Mouse (Mus musculus): Measurements from ENCODE around the gene Ccdc17. TPM values are rescaled to one million over a fixed set of nuclear protein-coding genes. Genes with fewer than 3 reads are reported as not detected.

Ccdc17 gene
- 4.1 and 4.8 TPM in 2 replicates for polyA plus RNA-seq (2015; fragmentation: Nextera tagmentation; extraction: Ambion mirVana)

DNA sequence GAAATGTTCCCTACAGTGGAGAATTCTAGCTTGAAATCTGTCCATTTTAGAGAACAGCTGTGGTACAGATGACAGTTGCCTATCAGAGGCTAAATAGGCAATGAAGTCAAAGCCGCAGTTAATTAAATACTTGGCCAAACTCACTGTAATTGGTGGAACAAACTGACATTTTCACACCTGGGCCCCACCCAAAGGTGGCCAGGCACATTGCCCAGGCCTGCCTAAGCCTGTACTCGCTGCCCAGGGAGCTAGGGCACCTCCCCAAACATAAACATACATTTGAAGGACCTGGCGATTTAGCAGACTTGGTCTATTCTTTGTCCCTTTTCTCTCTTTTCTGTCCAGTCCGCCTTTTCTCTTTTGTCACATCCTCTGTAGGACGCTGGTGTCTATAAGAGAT lies at the start of gene Ccdc17:
Gene Ccdc17 (plus strand): TSS at position 276 of the 400 bp plus-strand sequence.
- Histone ChIP-seq H3K4me2 (replicated peaks) (peak within 1 kb of the TSS; percentile 94), H3K27ac (peak within 1 kb of the TSS; percentile 92), H3K4me1 (replicated peaks) (peaks cover 14% of the 10 kb centered on the region; the same call in 1 of the 2 replicates), H3K9ac (peak within 1 kb of the TSS; percentile 75), H3K27me3 (replicated peaks) (no peaks in the 10 kb centered on the region), H3K4me3 (replicated peaks) (peak within 1 kb of the TSS; percentile 59), H3K36me3 (peaks cover 30% of the 10 kb centered on the region), H3K9me3 (no peaks in the 10 kb centered on the region)
- 23% methylated on average over 5 of the region's 5 CpGs for WGBS
- ATAC-seq: no peak

DNA sequence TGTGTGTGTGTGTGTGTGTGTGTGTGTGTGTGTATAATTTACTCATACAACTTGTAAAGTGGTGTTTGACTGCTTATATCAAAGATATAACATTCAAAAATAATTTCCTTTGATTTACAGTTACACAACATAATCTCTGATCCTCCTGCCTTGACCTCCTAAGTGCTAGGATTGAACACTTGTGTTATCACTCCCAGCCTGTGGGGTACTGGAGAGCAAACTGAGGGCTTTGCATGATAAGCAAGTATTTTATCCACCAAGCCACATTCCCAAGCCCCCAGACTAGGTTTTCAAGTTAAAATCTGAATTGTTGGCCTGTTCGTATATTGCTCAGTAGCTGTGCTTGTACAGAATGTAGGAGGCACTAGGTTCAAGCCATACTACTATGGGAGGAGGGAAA lies 46.0 kb upstream of the Ccdc17 start:
- Histone ChIP-seq H3K4me1 (replicated peaks) (no peaks in the 10 kb centered on the region), H3K27me3 (replicated peaks) (no peaks in the 10 kb centered on the region), H3K9me3 (no peaks in the 10 kb centered on the region), H3K4me3 (replicated peaks) (no peak overlapping the region), H3K27ac (no peak overlapping the region), H3K9ac (no peak overlapping the region), H3K4me2 (replicated peaks) (no peak overlapping the region), H3K36me3 (no peaks in the 10 kb centered on the region; the same call in 1 of the 2 replicates)
- ATAC-seq: no peak
- 88% methylated on average over 1 of the region's 1 CpGs for WGBS

DNA sequence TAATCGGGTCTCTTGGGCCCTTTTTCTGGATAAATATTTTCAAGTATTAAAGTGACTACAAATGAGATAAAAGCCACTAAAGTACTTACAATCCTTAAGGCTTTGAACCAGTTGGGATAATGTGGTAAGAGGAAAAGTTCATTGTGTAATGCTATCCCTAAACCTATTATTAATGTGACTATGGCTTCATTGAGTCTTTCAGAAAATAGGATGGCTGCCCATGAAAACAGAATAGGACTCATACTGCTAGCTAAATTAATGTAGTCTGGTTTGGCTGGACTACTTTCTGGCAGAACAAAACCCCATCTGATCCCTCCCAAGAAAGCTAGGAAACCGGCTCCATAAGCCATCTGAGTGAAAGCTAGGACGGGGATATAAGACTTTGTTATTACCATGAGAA lies 43.4 kb upstream of the Ccdc17 start:
- no peak overlapping the region for H3K27ac ChIP-seq
- no peak overlapping the region for H3K4me3 ChIP-seq (replicated peaks)
- H3K9ac ChIP-seq: no peak overlapping the region
- no peaks in the 10 kb centered on the region; the same call in 1 of the 2 replicates for H3K36me3 ChIP-seq
- H3K9me3 ChIP-seq: no peaks in the 10 kb centered on the region
- no peak overlapping the region for H3K4me2 ChIP-seq (replicated peaks)
- WGBS: 80% methylated on average over 3 of the region's 3 CpGs
- ATAC-seq: no peak
- H3K27me3 ChIP-seq (replicated peaks): no peaks in the 10 kb centered on the region
- H3K4me1 ChIP-seq (replicated peaks): no peaks in the 10 kb centered on the region

DNA sequence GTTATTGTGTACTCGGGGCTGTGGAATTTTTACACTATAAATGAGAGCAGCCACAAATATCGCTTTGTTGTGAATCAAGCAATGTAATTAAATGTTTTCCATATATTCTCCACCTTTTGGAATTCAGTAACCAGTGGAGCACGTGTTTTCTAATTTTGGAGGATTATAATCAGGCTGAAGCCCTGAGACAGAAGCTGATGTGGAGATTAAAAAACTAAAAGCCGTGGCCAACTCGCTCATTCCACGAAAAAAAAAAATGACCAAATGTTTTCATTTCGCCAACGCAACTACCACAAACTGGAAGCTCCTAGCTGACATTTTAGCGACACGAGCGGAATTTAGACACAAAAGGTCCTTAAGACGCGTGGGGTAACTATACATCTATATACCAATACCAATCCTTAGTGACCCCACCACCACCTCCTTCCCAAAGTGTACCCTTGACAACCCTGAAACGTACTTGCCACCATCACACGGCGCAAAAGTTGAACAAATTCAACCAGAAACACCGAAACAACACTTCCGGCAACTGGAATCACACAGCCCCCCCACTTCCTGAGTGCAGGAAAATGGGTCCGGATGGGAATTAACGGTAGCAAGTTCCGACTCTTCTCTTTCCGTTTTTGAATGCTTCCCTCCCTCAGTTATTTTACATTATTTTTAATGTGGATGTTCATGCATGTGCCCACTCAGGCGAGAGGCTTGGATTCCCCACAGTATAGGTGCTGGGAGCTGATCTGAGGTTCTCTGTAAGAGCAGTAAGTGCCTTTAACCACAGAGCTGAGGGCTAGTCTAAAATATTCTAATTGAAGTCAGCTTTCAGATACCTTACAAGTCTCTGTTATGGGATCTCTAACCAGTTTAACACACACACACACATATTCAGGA lies 40.8 kb upstream of the Ccdc17 start, which contains the start of gene Tmem69:
Gene Tmem69 (minus strand): TSS at position 524 of the 888 bp plus-strand sequence.
- peak within 1 kb of the TSS; percentile 62 for H3K9ac ChIP-seq
- 0 out of 2 replicates have a peak, but pooled peaks cover 2% of the 10 kb centered on the region for H3K4me1 ChIP-seq (replicated peaks)
- H3K4me2 ChIP-seq (replicated peaks): peak within 1 kb of the TSS; percentile 80
- no peak for ATAC-seq
- H3K27me3 ChIP-seq (replicated peaks): no peaks in the 10 kb centered on the region
- WGBS: 4% methylated on average over 23 of the region's 23 CpGs
- peak within 1 kb of the TSS; percentile 67 for H3K4me3 ChIP-seq (replicated peaks)
- H3K9me3 ChIP-seq: no peaks in the 10 kb centered on the region
- H3K27ac ChIP-seq: peak within 1 kb of the TSS; percentile 97
- no peaks in the 10 kb centered on the region; the same call in 1 of the 2 replicates for H3K36me3 ChIP-seq

DNA sequence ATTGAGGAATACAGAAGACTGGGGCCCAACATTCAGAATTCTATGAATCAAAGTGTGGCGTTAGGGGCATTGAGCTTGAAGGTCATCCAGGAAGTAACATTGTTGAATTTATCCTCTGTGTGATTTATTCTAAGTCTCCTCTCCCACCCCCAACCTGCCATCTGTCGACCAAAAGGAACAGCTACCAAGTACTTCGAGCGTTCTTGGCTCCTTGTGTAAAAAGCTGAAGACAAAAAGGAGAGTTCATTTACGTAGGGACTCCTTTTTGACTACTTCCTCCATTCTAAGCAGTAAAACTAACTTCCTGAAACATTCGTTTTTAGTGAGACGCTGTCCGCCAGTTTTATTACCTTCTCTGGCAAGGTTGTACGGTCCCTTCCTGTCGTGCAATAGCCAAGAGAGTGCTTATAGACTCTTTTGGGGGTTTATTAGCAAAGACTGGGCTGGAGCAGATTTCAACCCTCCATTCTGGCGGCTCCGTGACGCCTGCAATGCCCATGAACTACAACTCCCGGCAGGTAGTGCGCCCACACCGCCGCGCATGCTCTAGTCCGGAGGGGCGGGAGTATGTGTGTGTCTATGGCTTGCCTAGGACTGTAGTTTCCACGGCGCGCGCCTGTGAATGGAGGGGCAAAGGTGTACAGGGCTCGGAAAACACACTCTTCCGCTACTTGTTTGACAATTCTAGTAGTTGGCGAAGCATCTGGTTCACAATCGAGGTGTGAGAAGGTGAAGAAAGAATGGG lies 39.7 kb upstream of the Ccdc17 start:
- ATAC-seq: peak; percentile 96
- Histone ChIP-seq H3K9ac (peak overlapping the region; percentile 76), H3K36me3 (no peaks in the 10 kb centered on the region; the same call in 1 of the 2 replicates), H3K4me1 (replicated peaks) (0 out of 2 replicates have a peak, but pooled peaks cover 3% of the 10 kb centered on the region), H3K27ac (peak overlapping the region; percentile 97), H3K9me3 (no peaks in the 10 kb centered on the region), H3K4me3 (replicated peaks) (peak overlapping the region; percentile 67), H3K4me2 (replicated peaks) (peak overlapping the region; percentile 80), H3K27me3 (replicated peaks) (no peaks in the 10 kb centered on the region)
- under 1% methylated on average over 28 of the region's 28 CpGs for WGBS

DNA sequence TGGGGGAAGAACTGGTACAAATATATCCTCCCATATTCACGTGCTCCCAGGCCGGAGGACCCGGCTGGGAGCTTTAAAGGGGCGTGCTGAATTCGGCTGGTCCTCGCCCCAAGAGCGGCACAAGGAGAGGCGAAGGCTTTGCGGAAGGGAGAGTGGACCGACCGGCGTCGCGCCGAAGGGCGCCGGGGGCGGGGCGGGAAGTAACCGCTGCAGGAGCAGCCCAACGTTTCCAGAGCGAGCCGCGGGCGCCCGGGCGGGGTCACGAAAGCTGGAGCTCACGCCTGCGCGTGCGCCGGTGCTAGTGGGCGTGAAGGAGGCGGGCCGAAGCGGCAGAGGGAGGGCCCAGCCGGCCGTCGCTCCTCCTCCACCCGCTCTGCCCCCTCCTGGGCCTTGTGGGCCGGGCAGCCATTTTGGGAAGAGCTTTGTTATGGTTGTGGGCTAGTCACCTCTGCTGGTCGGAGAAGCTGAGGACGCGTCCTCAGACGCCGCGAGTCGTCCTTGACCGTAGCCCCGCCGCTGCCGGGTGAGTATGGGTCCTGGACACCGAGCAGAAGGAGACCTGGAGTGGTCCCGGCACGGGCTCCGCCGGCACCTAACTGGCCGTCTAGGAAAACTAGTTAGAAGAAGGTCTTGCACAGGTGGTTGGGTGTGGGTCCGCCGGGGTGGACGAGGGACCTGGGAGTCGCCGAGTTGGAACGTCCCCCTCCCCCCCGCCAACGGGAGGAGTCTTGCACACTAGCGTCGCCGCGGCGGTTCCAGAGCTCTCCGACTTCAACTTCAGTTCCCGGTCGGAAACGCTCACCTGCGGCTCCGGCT lies 38.9 kb upstream of the Ccdc17 start, which contains the start of gene Gpbp1l1:
Gene Gpbp1l1 (plus strand): TSS at position 353 of the 816 bp plus-strand sequence.
- ATAC-seq: peak; percentile 96
- Histone ChIP-seq H3K4me3 (replicated peaks) (peak within 1 kb of the TSS; percentile 67), H3K9me3 (no peaks in the 10 kb centered on the region), H3K4me2 (replicated peaks) (peak within 1 kb of the TSS; percentile 80), H3K27me3 (replicated peaks) (no peaks in the 10 kb centered on the region), H3K36me3 (no peaks in the 10 kb centered on the region; the same call in 1 of the 2 replicates), H3K9ac (peak within 1 kb of the TSS; percentile 76), H3K27ac (peak within 1 kb of the TSS; percentile 97), H3K4me1 (replicated peaks) (0 out of 2 replicates have a peak, but pooled peaks cover 3% of the 10 kb centered on the region)
- under 1% methylated on average over 69 of the region's 78 CpGs for WGBS

DNA sequence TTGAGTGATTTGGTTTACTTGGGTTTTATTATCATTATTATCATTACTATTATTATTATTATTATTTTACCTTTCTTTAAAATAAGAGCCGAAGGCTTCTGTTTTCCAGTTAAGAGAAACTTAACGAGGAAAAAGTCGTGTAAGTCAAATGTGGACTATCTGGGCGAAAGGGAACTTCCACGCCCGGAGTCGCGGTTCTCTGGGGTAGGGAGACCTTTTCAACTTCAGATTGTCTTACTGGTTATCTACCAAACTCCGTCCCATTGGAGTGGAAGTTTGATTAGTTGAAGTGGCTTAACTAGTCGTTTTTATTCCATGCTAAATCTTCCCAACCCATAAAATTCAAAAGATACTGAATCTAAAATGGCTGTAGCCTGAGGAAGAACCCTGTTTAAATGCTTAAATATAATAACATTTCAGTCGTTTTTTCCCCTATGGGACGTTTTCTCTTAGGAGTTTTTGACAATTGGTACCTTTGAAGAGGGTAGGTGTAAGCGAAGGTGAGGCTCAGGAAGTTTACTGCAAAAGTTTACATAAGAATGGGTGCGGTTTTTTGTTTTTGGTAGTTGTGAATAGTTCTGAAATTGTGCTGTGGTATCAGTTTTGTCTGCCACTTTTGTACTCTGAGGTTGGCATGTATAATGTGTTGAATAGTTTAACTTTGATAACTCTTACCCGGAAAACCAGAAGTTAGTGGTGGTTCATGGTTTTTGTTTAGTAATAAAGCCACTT lies 38.1 kb upstream of the Ccdc17 start:
- Histone ChIP-seq H3K4me2 (replicated peaks) (peak overlapping the region; percentile 80), H3K27me3 (replicated peaks) (no peaks in the 10 kb centered on the region), H3K9ac (peak overlapping the region; percentile 76), H3K4me1 (replicated peaks) (0 out of 2 replicates have a peak, but pooled peaks cover 3% of the 10 kb centered on the region), H3K36me3 (no peaks in the 10 kb centered on the region; the same call in 1 of the 2 replicates), H3K4me3 (replicated peaks) (peak overlapping the region; percentile 67), H3K27ac (peak overlapping the region; percentile 97), H3K9me3 (no peaks in the 10 kb centered on the region)
- no peak for ATAC-seq
- 2% methylated on average over 15 of the region's 15 CpGs for WGBS

DNA sequence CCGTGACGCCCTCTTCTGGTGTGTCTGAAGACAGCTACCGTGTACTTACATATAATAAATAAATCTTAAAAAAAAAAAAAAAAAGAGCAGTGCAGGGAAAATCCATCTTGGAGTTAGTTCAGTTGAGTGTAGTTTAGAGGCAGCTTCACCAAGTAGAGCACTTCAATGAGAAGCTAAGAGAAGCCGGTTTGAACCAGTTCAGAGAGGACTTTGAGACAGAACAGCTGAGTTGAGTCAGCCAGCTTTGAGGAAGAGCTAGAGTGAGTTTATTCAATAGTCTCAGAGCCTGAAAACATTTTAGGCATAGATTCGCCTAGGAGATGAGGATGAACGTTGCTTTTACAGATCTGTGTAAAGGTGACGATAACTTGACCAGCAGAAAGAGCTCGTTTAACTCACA lies 661 bp upstream of the Ccdc17 start:
- no peak overlapping the region for H3K4me3 ChIP-seq (replicated peaks)

DNA sequence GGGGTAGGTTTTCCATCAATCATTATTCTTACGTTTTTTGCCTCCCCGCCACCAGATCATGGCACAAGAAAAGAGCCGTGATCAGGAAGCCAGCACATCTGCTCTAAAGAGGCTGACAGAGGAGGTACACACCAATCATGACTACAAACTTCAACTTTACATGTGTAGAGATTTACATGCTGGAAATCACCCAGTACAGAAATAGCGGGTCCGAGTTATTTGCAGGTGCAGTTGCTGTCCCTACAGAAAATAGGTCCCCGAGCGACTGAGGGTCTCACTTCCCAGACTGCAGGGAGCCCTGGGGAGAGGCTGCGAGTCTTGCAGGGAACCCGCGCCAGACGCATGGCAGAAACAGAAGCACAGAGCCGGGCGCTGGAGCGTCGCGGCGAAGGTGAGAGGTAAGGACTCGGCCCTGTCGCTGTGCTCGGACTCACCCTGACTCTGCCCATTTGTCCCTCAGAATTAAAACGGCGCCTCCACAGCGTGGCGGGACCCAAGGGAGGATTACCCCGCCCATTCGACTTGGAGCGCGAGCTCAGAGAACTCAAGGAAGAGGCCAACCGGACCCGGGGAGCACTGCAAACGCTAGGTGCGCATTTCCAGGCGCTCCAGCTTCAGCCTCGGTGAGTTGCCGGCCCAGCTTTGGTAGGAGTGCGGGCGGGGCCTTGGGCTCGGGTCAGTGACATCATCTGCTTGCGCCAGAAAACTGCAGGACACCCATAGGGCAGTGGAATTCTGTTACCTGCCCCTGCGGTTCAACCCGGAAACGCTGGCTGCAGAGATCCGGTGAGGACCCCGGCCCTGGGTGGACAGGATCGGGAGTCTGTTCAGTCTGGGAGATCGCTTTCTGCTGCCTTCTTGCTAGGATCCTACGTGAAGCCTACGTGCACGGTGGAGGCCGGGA lies 776 bp downstream of the Ccdc17 start:
- Histone ChIP-seq H3K36me3 (peaks cover 26% of the 10 kb centered on the region), H3K9ac (peak overlapping the region; percentile 75), H3K27me3 (replicated peaks) (no peaks in the 10 kb centered on the region), H3K9me3 (no peaks in the 10 kb centered on the region), H3K4me1 (replicated peaks) (peaks cover 14% of the 10 kb centered on the region; the same call in 1 of the 2 replicates), H3K4me2 (replicated peaks) (peak overlapping the region; percentile 94), H3K27ac (peak overlapping the region; percentile 92), H3K4me3 (replicated peaks) (peak overlapping the region; percentile 59)
- WGBS: under 1% methylated on average over 50 of the region's 50 CpGs
- ATAC-seq: peak; percentile 98

More for the DNA sequence above, 661 bp upstream of the Ccdc17 start:
- Histone ChIP-seq H3K4me1 (replicated peaks) (peaks cover 14% of the 10 kb centered on the region; the same call in 1 of the 2 replicates), H3K36me3 (peaks cover 32% of the 10 kb centered on the region), H3K9ac (no peak overlapping the region), H3K27me3 (replicated peaks) (no peaks in the 10 kb centered on the region), H3K4me2 (replicated peaks) (no peak overlapping the region), H3K9me3 (no peaks in the 10 kb centered on the region), H3K27ac (no peak overlapping the region)
- ATAC-seq: no peak
- WGBS: 80% methylated on average over 8 of the region's 8 CpGs

DNA sequence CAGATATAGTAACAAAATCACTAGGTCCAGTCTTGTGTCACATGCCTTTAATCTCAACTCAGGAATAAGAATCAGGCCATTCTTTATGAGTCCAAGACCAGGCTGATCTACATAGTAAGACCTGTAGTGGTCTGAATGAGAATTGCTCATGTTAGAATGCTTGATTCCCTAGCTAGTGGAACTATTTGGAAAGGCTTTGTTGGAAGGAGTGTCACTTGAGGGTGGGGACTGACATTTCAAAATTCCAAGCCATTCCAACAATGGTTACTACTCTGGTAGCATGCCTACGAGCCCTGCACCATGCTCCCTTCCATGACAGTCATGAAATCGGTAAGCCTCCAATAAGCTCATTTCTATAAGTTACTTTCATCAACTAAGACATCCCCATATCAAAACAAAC lies 16.2 kb downstream of the Ccdc17 start:
- ATAC-seq: no peak
- no peak overlapping the region for H3K9ac ChIP-seq
- H3K9me3 ChIP-seq: no peaks in the 10 kb centered on the region
- no peak overlapping the region for H3K4me3 ChIP-seq (replicated peaks)
- peaks cover 23% of the 10 kb centered on the region for H3K36me3 ChIP-seq
- no peak overlapping the region for H3K27ac ChIP-seq
- H3K27me3 ChIP-seq (replicated peaks): no peaks in the 10 kb centered on the region
- no peak overlapping the region for H3K4me2 ChIP-seq (replicated peaks)
- WGBS: 96% methylated on average over 2 of the region's 2 CpGs
- no peaks in the 10 kb centered on the region for H3K4me1 ChIP-seq (replicated peaks)
